Mouse (Mus musculus) cerebellum, postnatal 14 days (tissue): ENCODE data around the gene Fgfr3.

Experiments
- DNase-seq, 2 experiments: peaks; one replicate each; pipeline ENCODE4 v3.0.0; 2021; ENCODE audit warnings: mixed read lengths in 2 of 2

Gene Fgfr3

GRCm38 (mm10) chr5:33733837-33734236 is 12.4 kb downstream of the Fgfr3 start:
- no peak for DNase-seq

- no peak for DNase-seq
Observed at GRCm38 (mm10) chr5:33735412-33736092, 14.1 kb downstream of the Fgfr3 start.

GRCm38 (mm10) chr5:33736230-33736629 is 14.8 kb downstream of the Fgfr3 start:
- DNase-seq, result no peak

GRCm38 (mm10) chr5:33737903-33738321 is 16.4 kb downstream of the Fgfr3 start:
- peak; percentile 76 to 87 for DNase-seq

GRCm38 (mm10) chr5:33738341-33738740 is 16.9 kb downstream of the Fgfr3 start:
- DNase-seq, result no peak

- DNase-seq, result no peak
Observed at GRCm38 (mm10) chr5:33740548-33740947, 19.1 kb downstream of the Fgfr3 start.

- DNase-seq, result no peak
Observed at GRCm38 (mm10) chr5:33743481-33743880, 22.0 kb downstream of the Fgfr3 start.

- DNase-seq, result no peak
Observed at GRCm38 (mm10) chr5:33777195-33777594, 55.7 kb downstream of the Fgfr3 start.

- DNase-seq, result no peak
Observed at GRCm38 (mm10) chr5:33781964-33782344, 60.5 kb downstream of the Fgfr3 start.

- peak; percentile 95 to 97 for DNase-seq
Observed at GRCm38 (mm10) chr5:33782345-33782998, 61.0 kb downstream of the Fgfr3 start, which contains the start of gene Letm1. Letm1 (minus strand) TSS chr5:33782817.

GRCm38 (mm10) chr5:33782999-33783390 is 61.5 kb downstream of the Fgfr3 start:
- peak in 1 of 2 experiments; percentile 32 for DNase-seq
